Mouse (Mus musculus) kidney, postnatal 4 days (tissue): ENCODE results near the gene Zfp157.
"Not testable (repeated sequence)": the region's sequence is repeated elsewhere in the genome, so short reads cannot be mapped to it uniquely, and the experiment has no call there.

Experiments
- DNase-seq, 2 experiments: peaks; one replicate each; pipeline ENCODE4 v3.0.0; 2021; ENCODE audit warnings: mixed read lengths in 2 of 2

Zfp157 gene

GRCm38 (mm10) chr5:138441286-138442194 is at the start of gene Zfp157:
Gene Zfp157, plus strand, starts transcription at chr5:138441468.
- DNase-seq: peak; percentile 92 to 96

GRCm38 (mm10) chr5:138397795-138398337 is 43.4 kb upstream of the Zfp157 start:
- DNase-seq: no peak

DNA sequence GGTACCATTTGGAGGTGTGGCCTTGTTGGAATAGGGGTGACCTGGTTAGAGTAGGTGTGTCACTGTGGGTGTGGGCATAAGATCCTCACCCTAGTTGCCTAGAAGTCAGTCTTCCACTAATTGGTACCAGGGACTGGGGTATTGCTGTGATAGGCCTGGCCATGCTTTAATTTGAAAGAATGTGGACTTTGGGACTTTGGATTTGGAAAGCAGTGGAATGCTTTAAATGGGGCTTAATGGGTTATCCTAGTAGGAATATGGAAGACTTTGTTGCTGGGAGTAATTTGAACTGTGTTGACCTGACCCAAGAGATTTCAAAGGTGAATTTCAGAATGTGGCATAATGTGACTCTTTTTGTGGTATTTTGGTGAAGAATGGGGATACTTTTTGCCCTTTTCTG is 40.8 kb upstream of the Zfp157 start:
- not testable (repeated sequence) for DNase-seq

DNA sequence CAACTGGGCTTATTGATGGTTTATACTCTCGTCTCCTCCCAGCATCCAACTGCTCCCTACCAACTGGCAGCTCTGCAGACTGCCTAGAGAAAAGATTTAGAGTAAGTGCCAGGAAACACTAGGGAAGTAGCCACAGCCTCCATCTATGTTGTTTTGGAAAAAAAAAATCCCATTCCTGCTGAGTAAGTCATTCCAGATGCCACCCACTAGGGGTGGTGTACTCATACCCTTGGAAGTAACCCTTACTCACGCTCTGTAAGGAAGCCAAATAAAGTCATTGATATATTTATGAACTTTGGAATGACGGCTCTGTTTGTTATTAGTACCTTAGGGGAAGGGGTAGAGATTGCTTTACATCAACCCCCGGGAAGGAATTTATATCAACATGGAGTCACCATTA is 17.1 kb downstream of the Zfp157 start:
- no peak for DNase-seq

GRCm38 (mm10) chr5:138459107-138459506 is 17.8 kb downstream of the Zfp157 start:
- DNase-seq: no peak

DNA sequence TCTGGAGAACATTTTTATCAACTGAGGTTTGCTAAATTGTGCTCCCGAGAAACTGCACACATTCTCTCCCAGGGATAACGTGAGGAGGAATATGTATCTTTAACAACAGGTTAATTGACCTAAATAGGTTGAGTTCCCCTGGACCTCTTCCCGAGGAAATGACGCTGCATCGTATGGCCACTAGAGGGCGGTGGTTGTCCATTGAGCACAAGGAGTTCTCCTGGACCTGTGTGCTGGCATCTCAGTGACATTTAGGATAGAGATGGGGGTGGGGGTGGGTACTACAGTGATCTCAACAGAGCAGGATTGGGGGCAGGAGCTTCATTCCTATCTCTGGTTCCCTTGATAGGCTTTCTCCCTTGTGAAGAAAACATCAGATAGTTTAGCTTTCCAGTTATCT is 32.3 kb downstream of the Zfp157 start:
- DNase-seq: peak; percentile 73 to 77

DNA sequence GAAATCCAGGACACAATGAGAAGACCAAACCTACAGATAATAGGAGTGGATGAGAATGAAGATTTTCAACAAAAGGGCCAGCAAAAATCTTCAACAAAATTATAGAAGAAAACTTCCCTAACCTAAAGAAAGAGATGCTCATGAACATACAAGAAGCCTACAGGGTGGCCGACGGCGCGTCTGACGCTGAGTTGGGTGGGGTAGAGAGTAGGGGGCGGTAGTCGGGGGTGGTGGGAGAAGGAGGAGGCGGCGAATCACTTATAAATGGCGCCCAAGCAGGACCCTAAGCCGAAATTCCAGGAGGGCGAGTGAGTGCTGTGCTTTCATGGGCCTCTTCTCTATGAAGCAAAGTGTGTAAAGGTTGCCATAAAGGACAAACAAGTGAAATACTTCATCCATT is 63.3 kb downstream of the Zfp157 start:
- not testable (repeated sequence) for DNase-seq
